8 mouse cellular contexts compared by ENCODE assay signal in the genomic region with DNA sequence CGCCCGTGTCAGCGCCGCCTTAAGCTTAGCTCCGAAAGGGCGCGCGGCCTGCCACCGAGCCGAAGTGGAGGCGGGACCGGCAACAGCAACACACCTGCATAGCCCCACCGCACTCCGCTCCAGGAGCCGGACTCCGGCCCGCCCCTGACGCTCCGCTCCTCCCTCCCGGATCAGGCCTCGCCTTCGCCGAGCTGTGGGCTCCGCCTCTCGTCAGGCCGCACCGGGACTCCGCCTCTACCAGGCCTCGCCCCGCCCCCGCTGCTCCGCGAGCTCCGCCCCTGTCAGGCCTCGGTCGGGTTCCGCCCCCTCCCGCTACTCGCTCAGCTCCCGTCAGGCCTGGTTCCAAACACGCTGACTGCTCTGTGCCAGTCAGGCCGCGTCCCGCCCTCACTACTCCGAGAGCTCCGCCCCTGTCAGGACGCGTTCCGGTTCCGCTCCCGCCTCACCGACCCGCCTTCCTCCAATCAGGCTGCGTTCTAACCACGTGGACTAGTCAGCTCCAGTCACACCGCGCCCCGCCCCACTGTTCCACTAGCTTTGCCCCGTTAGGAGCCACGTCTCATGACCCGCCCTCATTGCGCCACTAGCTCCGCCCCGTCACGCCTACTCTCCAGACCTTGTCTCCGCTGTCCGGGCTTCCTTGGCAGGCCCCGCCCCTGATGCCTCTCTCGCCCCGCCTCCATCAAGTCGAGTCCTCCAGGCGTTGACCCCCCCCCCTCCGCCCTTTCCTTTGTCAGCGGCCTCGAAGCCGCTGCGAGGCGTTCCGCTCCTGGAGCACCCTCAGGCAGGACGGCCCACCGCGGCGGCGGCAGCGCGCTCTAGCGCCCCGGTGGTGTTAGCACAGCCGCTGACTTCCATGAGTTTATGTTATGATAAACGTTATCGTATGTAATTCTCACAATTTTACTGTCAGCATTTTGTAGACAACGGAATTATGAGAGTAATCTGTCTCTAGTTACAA. TPM values are rescaled to one million over a fixed set of nuclear protein-coding genes. Genes with fewer than 3 reads are reported as not detected.
DNase-seq lines count a peak whose midpoint lies in the region; ATAC-seq lines count a peak whose summit lies in the region.

Gene Dnpep, minus strand, starts transcription at position 750 of the 961 bp plus-strand sequence.

- peaks cover 33% of the 10 kb centered on the region for H3K36me3 ChIP-seq in heart, embryonic 13.5 days
- peaks cover 28% of the 10 kb centered on the region for H3K36me3 ChIP-seq in liver, embryonic 12.5 days
- H3K36me3 ChIP-seq in stomach, embryonic 15.5 days: peaks cover 13% of the 10 kb centered on the region

- WGBS in heart, embryonic 13.5 days: under 1% methylated on average over 89 of the region's 92 CpGs
- under 1% methylated on average over 88 of the region's 92 CpGs for WGBS in liver, embryonic 12.5 days (ENCODE audit: insufficient replicate concordance)
- WGBS in stomach, embryonic 15.5 days: under 1% methylated on average over 87 of the region's 92 CpGs

- H3K4me1 ChIP-seq in brown adipose tissue, adult 24 weeks (ENCODE audit: control insufficient read depth, insufficient read depth, insufficient read length, low read length): no peaks in the 10 kb centered on the region
- peaks cover 15% of the 10 kb centered on the region for H3K4me1 ChIP-seq in heart, embryonic 13.5 days
- H3K4me1 ChIP-seq in liver, embryonic 12.5 days: peaks cover 35% of the 10 kb centered on the region
- peaks cover 11% of the 10 kb centered on the region; the same call in 1 of the 2 replicates for H3K4me1 ChIP-seq in stomach, embryonic 15.5 days

- peak within 1 kb of the TSS; percentile 87 for H3K9ac ChIP-seq in heart, embryonic 13.5 days
- peak within 1 kb of the TSS; percentile 82 for H3K9ac ChIP-seq in liver, embryonic 12.5 days
- peak within 1 kb of the TSS; percentile 62 for H3K9ac ChIP-seq in stomach, embryonic 15.5 days

- H3K4me2 ChIP-seq in heart, embryonic 13.5 days: peak within 1 kb of the TSS; percentile 89
- H3K4me2 ChIP-seq in liver, embryonic 12.5 days: peak within 1 kb of the TSS; percentile 92
- peak within 1 kb of the TSS; percentile 80 for H3K4me2 ChIP-seq in stomach, embryonic 15.5 days

- H3K27me3 ChIP-seq in heart, embryonic 13.5 days (replicated peaks): no peaks in the 10 kb centered on the region
- H3K27me3 ChIP-seq in liver, embryonic 12.5 days (replicated peaks): no peaks in the 10 kb centered on the region
- no peaks in the 10 kb centered on the region for H3K27me3 ChIP-seq in stomach, embryonic 15.5 days (replicated peaks)

- no peaks in the 10 kb centered on the region for H3K9me3 ChIP-seq in heart, embryonic 13.5 days
- no peaks in the 10 kb centered on the region for H3K9me3 ChIP-seq in liver, embryonic 12.5 days (replicated peaks)
- H3K9me3 ChIP-seq in stomach, embryonic 15.5 days: no peaks in the 10 kb centered on the region

- H3K27ac ChIP-seq in brown adipose tissue, adult 24 weeks (replicated peaks; ENCODE audit: low read depth, low read length): peak within 1 kb of the TSS; percentile 87
- peak within 1 kb of the TSS; percentile 95 for H3K27ac ChIP-seq in heart, embryonic 13.5 days (replicated peaks)
- H3K27ac ChIP-seq in liver, embryonic 12.5 days: peak within 1 kb of the TSS; percentile 94
- peak within 1 kb of the TSS; percentile 98 for H3K27ac ChIP-seq in stomach, embryonic 15.5 days

- peak; percentile 96 for ATAC-seq in heart, embryonic 13.5 days (ENCODE audit: extremely low read depth, insufficient number of reproducible peaks, low FRiP score, low TSS enrichment)
- ATAC-seq in liver, embryonic 12.5 days: peak; percentile 96
- peak; percentile 96 for ATAC-seq in stomach, embryonic 15.5 days (ENCODE audit: insufficient read depth, low FRiP score, low read depth)

- peak within 1 kb of the TSS; percentile 77 for H3K4me3 ChIP-seq in brown adipose tissue, adult 24 weeks (ENCODE audit: insufficient read depth, low read depth, low read length)
- peak within 1 kb of the TSS; percentile 80 for H3K4me3 ChIP-seq in heart, embryonic 13.5 days
- peak within 1 kb of the TSS; percentile 79 for H3K4me3 ChIP-seq in liver, embryonic 12.5 days
- peak within 1 kb of the TSS; percentile 78 for H3K4me3 ChIP-seq in stomach, embryonic 15.5 days (replicated peaks)

- DNase-seq in CD4-positive, CD25-positive, alpha-beta regulatory T cell, adult 2 months (ENCODE audit: low read depth, low spot score): peak; percentile 100
- peak; percentile 96 for DNase-seq in fat pad, adult 2 months (ENCODE audit: extremely low read depth, low read depth, low spot score)
- peak; percentile 100 for DNase-seq in kidney, postnatal 10 days
- peak; percentile 100 for DNase-seq in natural killer cell, adult 2 months (ENCODE audit: low spot score in 2 of 2)

RNA-seq across cellular contexts. Expression of gene Dnpep, which starts in this region (rescaled TPM):
- polyA plus RNA-seq in brown adipose tissue, adult 24 weeks (2012; ENCODE audit: insufficient read depth, insufficient read length, missing spikeins): 72.6 and 86.4 TPM in 2 replicates
- polyA plus RNA-seq in heart, embryonic 13.5 days (2015; fragmentation: Nextera tagmentation; extraction: Ambion mirVana): 115 and 121 TPM in 2 replicates
- 66.3 and 67.4 TPM in 2 replicates for polyA plus RNA-seq in liver, embryonic 12.5 days (2016; fragmentation: Nextera tagmentation; extraction: Ambion mirVana)
- polyA plus RNA-seq in stomach, embryonic 15.5 days (2015; fragmentation: Nextera tagmentation; extraction: Ambion mirVana): 123 and 137 TPM in 2 replicates

Comparison
In these comparisons a context has a peak if more than half of its experiments do, and no peak if none do; other contexts are left out.
1. Peak in every context shown above with its lines: DNase-seq, ATAC-seq, H3K4me3 ChIP-seq and H3K27ac ChIP-seq.